Mouse (Mus musculus) testis, adult 2 months (tissue): ENCODE measurements around the gene Prlh. TPM values are rescaled to one million over a fixed set of nuclear protein-coding genes. Genes with fewer than 3 reads are reported as not detected.

Experiments used
- H3K27ac ChIP-seq: fragments of 200-500 bp; 2 replicates; pipeline ENCODE4 v1.5.1; 2012; ENCODE audit warnings: low read depth, low read length; ENCODE audit not compliant: control insufficient read depth, insufficient read depth
- H3K27me3 ChIP-seq: fragments of 200-500 bp; 2 replicates; pipeline ENCODE4 v1.6.1; 2012; ENCODE audit warnings: mild to moderate bottlenecking, low read length, moderate library complexity; ENCODE audit not compliant: control insufficient read depth, insufficient read depth
- H3K36me3 ChIP-seq: fragments of 200-500 bp; 2 replicates; pipeline ENCODE4 v1.6.1; 2012; ENCODE audit warnings: mild to moderate bottlenecking, low read length; ENCODE audit not compliant: control insufficient read depth, insufficient read depth
- H3K4me1 ChIP-seq: fragments of 200-500 bp; 2 replicates; pipeline ENCODE4 v1.6.1; 2012; ENCODE audit warnings: low read length; ENCODE audit not compliant: control insufficient read depth, insufficient read depth
- H3K4me3 ChIP-seq: fragments of 200-500 bp; 2 replicates; pipeline ENCODE4 v1.5.1; 2012; ENCODE audit warnings: low read depth, mild to moderate bottlenecking, low read length, moderate library complexity, mixed read lengths; ENCODE audit not compliant: control insufficient read depth
- CTCF ChIP-seq: fragments of 200-500 bp; IDR thresholded peaks from 2 replicates; pipeline ENCODE4 v1.5.1; 2012; ENCODE audit warnings: low read depth, mild to moderate bottlenecking, inconsistent platforms, low read length, moderate library complexity; ENCODE audit not compliant: control insufficient read depth, insufficient read depth, insufficient replicate concordance
- POLR2A ChIP-seq: fragments of 200-500 bp; IDR thresholded peaks from 2 replicates; pipeline ENCODE4 v1.6.1; 2012; ENCODE audit warnings: low read depth, mild to moderate bottlenecking, inconsistent platforms, low read length, moderate library complexity; ENCODE audit not compliant: control insufficient read depth
- polyA plus RNA-seq: library from polyadenylated mRNA; depleted of rRNA; stranded (reverse); fragments of >200 nt; gene quantifications from 2 replicates; pipeline ENCODE4 v1.2.3, GENCODE M21; 2012; rRNA removed

Prlh gene
- polyA plus RNA-seq, 1 experiment = not detected

- Histone ChIP-seq H3K27ac (no peak overlapping the region), H3K4me3 (no peak overlapping the region), H3K36me3 (no peaks in the 10 kb centered on the region), H3K4me1 (peaks cover 16% of the 10 kb centered on the region), H3K27me3 (no peaks in the 10 kb centered on the region; the same call in 1 of the 2 replicates)
- no peak for TF ChIP-seq CTCF
- TF ChIP-seq POLR2A = no peak
Measured at GRCm38 (mm10) chr1:91001871-91002539, 49.1 kb downstream of the Prlh start.

GRCm38 (mm10) chr1:91002641-91003040, 49.7 kb downstream of the Prlh start:
- H3K4me1 ChIP-seq = peaks cover 16% of the 10 kb centered on the region
- no peak overlapping the region for H3K4me3 ChIP-seq
- no peaks in the 10 kb centered on the region for H3K36me3 ChIP-seq
- TF ChIP-seq POLR2A (no peak), CTCF (no peak)
- no peaks in the 10 kb centered on the region; the same call in 1 of the 2 replicates for H3K27me3 ChIP-seq
- H3K27ac ChIP-seq = no peak overlapping the region

Other genes starting within 250 kb of the Prlh start
- 5.3 and 5.8 TPM in 2 replicates for gene Col6a3, start 109.1 kb upstream of the Prlh start, polyA plus RNA-seq
- 0.44 and 1.4 TPM in 2 replicates for gene Mlph, start 38.0 kb upstream of the Prlh start, polyA plus RNA-seq
- 0.12 and 1.2 TPM in 2 replicates for gene Rab17, start 16.6 kb downstream of the Prlh start, polyA plus RNA-seq
- 0.63 and 1.3 TPM in 2 replicates for gene Lrrfip1, start 45.6 kb downstream of the Prlh start, polyA plus RNA-seq
- 11.7 and 14.4 TPM in 2 replicates for gene Rbm44, start 192.0 kb downstream of the Prlh start, polyA plus RNA-seq
- 2.1 and 12.8 TPM in 2 replicates for gene Ramp1, start 226.7 kb downstream of the Prlh start, polyA plus RNA-seq